Mouse (Mus musculus): ENCODE data around the gene Cxcl12. TPM values are rescaled to one million over a fixed set of nuclear protein-coding genes. Genes with fewer than 3 reads are reported as not detected.

The Cxcl12 gene
- polyA plus RNA-seq, 1 experiment from 2014 or later, result 180 TPM

GRCm38 (mm10) chr6:117192678-117193077, 24.3 kb downstream of the Cxcl12 start:
- 86% methylated on average over 7 of the region's 7 CpGs for WGBS
- ATAC-seq (ENCODE audit: insufficient read depth, low FRiP score), result no peak

GRCm38 (mm10) chr6:117195270-117195669, 26.9 kb downstream of the Cxcl12 start:
- Histone ChIP-seq H3K27me3 (ENCODE audit: control insufficient read depth, insufficient read depth, low read length) (no peaks in the 10 kb centered on the region), H3K36me3 (ENCODE audit: control insufficient read depth, insufficient read depth, low read length) (no peaks in the 10 kb centered on the region), H3K4me1 (ENCODE audit: control insufficient read depth, insufficient read depth, low read length) (no peaks in the 10 kb centered on the region), H3K9ac (ENCODE audit: low read length) (no peak overlapping the region), H3K27ac (ENCODE audit: low read length) (no peak overlapping the region), H3K4me2 (ENCODE audit: low read depth, low read length) (no peak overlapping the region), H3K4me3 (replicated peaks; ENCODE audit: low read length) (no peak overlapping the region), H3K9me3 (replicated peaks; ENCODE audit: control insufficient read depth, low read length) (no peaks in the 10 kb centered on the region)
- ATAC-seq (ENCODE audit: insufficient read depth, low FRiP score), result no peak
- WGBS, result 68% methylated on average over 3 of the region's 3 CpGs

More at GRCm38 (mm10) chr6:117192678-117193077, 24.3 kb downstream of the Cxcl12 start:
- Histone ChIP-seq H3K4me3 (replicated peaks; ENCODE audit: low read length) (no peak overlapping the region), H3K4me2 (ENCODE audit: low read depth, low read length) (no peak overlapping the region), H3K4me1 (ENCODE audit: control insufficient read depth, insufficient read depth, low read length) (no peaks in the 10 kb centered on the region), H3K27ac (ENCODE audit: low read length) (no peak overlapping the region), H3K9me3 (replicated peaks; ENCODE audit: control insufficient read depth, low read length) (no peaks in the 10 kb centered on the region), H3K36me3 (ENCODE audit: control insufficient read depth, insufficient read depth, low read length) (no peaks in the 10 kb centered on the region), H3K9ac (ENCODE audit: low read length) (no peak overlapping the region), H3K27me3 (ENCODE audit: control insufficient read depth, insufficient read depth, low read length) (no peaks in the 10 kb centered on the region)

GRCm38 (mm10) chr6:117198871-117199270, 30.5 kb downstream of the Cxcl12 start:
- no peaks in the 10 kb centered on the region for H3K36me3 ChIP-seq (ENCODE audit: control insufficient read depth, insufficient read depth, low read length)
- H3K27me3 ChIP-seq (ENCODE audit: control insufficient read depth, insufficient read depth, low read length), result no peaks in the 10 kb centered on the region
- no peak overlapping the region for H3K4me2 ChIP-seq (ENCODE audit: low read depth, low read length)
- no peak overlapping the region for H3K4me3 ChIP-seq (replicated peaks; ENCODE audit: low read length)
- H3K9me3 ChIP-seq (replicated peaks; ENCODE audit: control insufficient read depth, low read length), result no peaks in the 10 kb centered on the region
- no peak overlapping the region for H3K27ac ChIP-seq (ENCODE audit: low read length)
- H3K9ac ChIP-seq (ENCODE audit: low read length), result no peak overlapping the region
- WGBS, result 71% methylated on average over 4 of the region's 4 CpGs
- ATAC-seq (ENCODE audit: insufficient read depth, low FRiP score), result no peak
- no peaks in the 10 kb centered on the region; the same call in 1 of the 2 replicates for H3K4me1 ChIP-seq (ENCODE audit: control insufficient read depth, insufficient read depth, low read length)

GRCm38 (mm10) chr6:117199718-117200117, 31.4 kb downstream of the Cxcl12 start:
- ATAC-seq (ENCODE audit: insufficient read depth, low FRiP score), result no peak
- no peaks in the 10 kb centered on the region for H3K36me3 ChIP-seq (ENCODE audit: control insufficient read depth, insufficient read depth, low read length)

GRCm38 (mm10) chr6:117200916-117201315, 32.6 kb downstream of the Cxcl12 start:
- H3K4me1 ChIP-seq (ENCODE audit: control insufficient read depth, insufficient read depth, low read length), result no peaks in the 10 kb centered on the region; the same call in 1 of the 2 replicates
- no peak overlapping the region for H3K9ac ChIP-seq (ENCODE audit: low read length)
- no peaks in the 10 kb centered on the region for H3K36me3 ChIP-seq (ENCODE audit: control insufficient read depth, insufficient read depth, low read length)
- ATAC-seq (ENCODE audit: insufficient read depth, low FRiP score), result no peak
- no peak overlapping the region for H3K27ac ChIP-seq (ENCODE audit: low read length)
- no peak overlapping the region for H3K4me2 ChIP-seq (ENCODE audit: low read depth, low read length)
- H3K9me3 ChIP-seq (replicated peaks; ENCODE audit: control insufficient read depth, low read length), result no peaks in the 10 kb centered on the region
- no peak overlapping the region for H3K4me3 ChIP-seq (replicated peaks; ENCODE audit: low read length)
- 40% methylated on average over 5 of the region's 5 CpGs for WGBS
- no peaks in the 10 kb centered on the region for H3K27me3 ChIP-seq (ENCODE audit: control insufficient read depth, insufficient read depth, low read length)

More at GRCm38 (mm10) chr6:117199718-117200117, 31.4 kb downstream of the Cxcl12 start:
- Histone ChIP-seq H3K9me3 (replicated peaks; ENCODE audit: control insufficient read depth, low read length) (no peaks in the 10 kb centered on the region), H3K27me3 (ENCODE audit: control insufficient read depth, insufficient read depth, low read length) (no peaks in the 10 kb centered on the region), H3K4me2 (ENCODE audit: low read depth, low read length) (no peak overlapping the region), H3K27ac (ENCODE audit: low read length) (no peak overlapping the region), H3K9ac (ENCODE audit: low read length) (no peak overlapping the region), H3K4me1 (ENCODE audit: control insufficient read depth, insufficient read depth, low read length) (no peaks in the 10 kb centered on the region; the same call in 1 of the 2 replicates), H3K4me3 (replicated peaks; ENCODE audit: low read length) (no peak overlapping the region)
- 33% methylated on average over 2 of the region's 2 CpGs for WGBS

- no peaks in the 10 kb centered on the region for H3K9me3 ChIP-seq (replicated peaks; ENCODE audit: control insufficient read depth, low read length)
- no peak for ATAC-seq (ENCODE audit: insufficient read depth, low FRiP score)
- no peak overlapping the region for H3K4me2 ChIP-seq (ENCODE audit: low read depth, low read length)
- WGBS, result 83% methylated on average over 2 of the region's 2 CpGs
- H3K4me3 ChIP-seq (replicated peaks; ENCODE audit: low read length), result no peak overlapping the region
- H3K36me3 ChIP-seq (ENCODE audit: control insufficient read depth, insufficient read depth, low read length), result no peaks in the 10 kb centered on the region
- no peak overlapping the region for H3K27ac ChIP-seq (ENCODE audit: low read length)
- no peaks in the 10 kb centered on the region; the same call in 1 of the 2 replicates for H3K4me1 ChIP-seq (ENCODE audit: control insufficient read depth, insufficient read depth, low read length)
- H3K27me3 ChIP-seq (ENCODE audit: control insufficient read depth, insufficient read depth, low read length), result no peaks in the 10 kb centered on the region
- no peak overlapping the region for H3K9ac ChIP-seq (ENCODE audit: low read length)
Measured at GRCm38 (mm10) chr6:117201396-117201795, 33.1 kb downstream of the Cxcl12 start.

GRCm38 (mm10) chr6:117201859-117202258, 33.5 kb downstream of the Cxcl12 start:
- ATAC-seq (ENCODE audit: insufficient read depth, low FRiP score), result no peak
- no peaks in the 10 kb centered on the region for H3K27me3 ChIP-seq (ENCODE audit: control insufficient read depth, insufficient read depth, low read length)
- H3K4me1 ChIP-seq (ENCODE audit: control insufficient read depth, insufficient read depth, low read length), result no peaks in the 10 kb centered on the region; the same call in 1 of the 2 replicates
- H3K4me3 ChIP-seq (replicated peaks; ENCODE audit: low read length), result no peak overlapping the region
- H3K9me3 ChIP-seq (replicated peaks; ENCODE audit: control insufficient read depth, low read length), result no peaks in the 10 kb centered on the region
- H3K4me2 ChIP-seq (ENCODE audit: low read depth, low read length), result no peak overlapping the region
- no peak overlapping the region for H3K9ac ChIP-seq (ENCODE audit: low read length)
- H3K36me3 ChIP-seq (ENCODE audit: control insufficient read depth, insufficient read depth, low read length), result no peaks in the 10 kb centered on the region
- no peak overlapping the region for H3K27ac ChIP-seq (ENCODE audit: low read length)
- WGBS, result 83% methylated on average over 8 of the region's 8 CpGs

GRCm38 (mm10) chr6:117202856-117203400, 34.6 kb downstream of the Cxcl12 start:
- Histone ChIP-seq H3K27ac (ENCODE audit: low read length) (no peak overlapping the region), H3K4me1 (ENCODE audit: control insufficient read depth, insufficient read depth, low read length) (no peaks in the 10 kb centered on the region; the same call in 1 of the 2 replicates), H3K36me3 (ENCODE audit: control insufficient read depth, insufficient read depth, low read length) (no peaks in the 10 kb centered on the region), H3K9ac (ENCODE audit: low read length) (no peak overlapping the region), H3K27me3 (ENCODE audit: control insufficient read depth, insufficient read depth, low read length) (no peaks in the 10 kb centered on the region), H3K4me2 (ENCODE audit: low read depth, low read length) (no peak overlapping the region), H3K4me3 (replicated peaks; ENCODE audit: low read length) (no peak overlapping the region), H3K9me3 (replicated peaks; ENCODE audit: control insufficient read depth, low read length) (no peaks in the 10 kb centered on the region)
- no peak for ATAC-seq (ENCODE audit: insufficient read depth, low FRiP score)
- 69% methylated on average over 2 of the region's 2 CpGs for WGBS

- no peak overlapping the region for H3K27ac ChIP-seq (ENCODE audit: low read length)
- H3K4me2 ChIP-seq (ENCODE audit: low read depth, low read length), result no peak overlapping the region
- H3K9me3 ChIP-seq (replicated peaks; ENCODE audit: control insufficient read depth, low read length), result no peaks in the 10 kb centered on the region
- no peaks in the 10 kb centered on the region for H3K27me3 ChIP-seq (ENCODE audit: control insufficient read depth, insufficient read depth, low read length)
- no peak overlapping the region for H3K9ac ChIP-seq (ENCODE audit: low read length)
- 85% methylated on average over 3 of the region's 3 CpGs for WGBS
- H3K36me3 ChIP-seq (ENCODE audit: control insufficient read depth, insufficient read depth, low read length), result no peaks in the 10 kb centered on the region
- H3K4me3 ChIP-seq (replicated peaks; ENCODE audit: low read length), result no peak overlapping the region
- H3K4me1 ChIP-seq (ENCODE audit: control insufficient read depth, insufficient read depth, low read length), result no peaks in the 10 kb centered on the region; the same call in 1 of the 2 replicates
- ATAC-seq (ENCODE audit: insufficient read depth, low FRiP score), result no peak
Measured at GRCm38 (mm10) chr6:117204112-117204511, 35.8 kb downstream of the Cxcl12 start.
